Mouse (Mus musculus) heart, adult 9 months (tissue): Measurements from ENCODE around the gene Ccdc113.
"Not testable (repeated sequence)": the region's sequence is repeated elsewhere in the genome, so short reads cannot be mapped to it uniquely, and the experiment has no call there.

Experiments
- DNase-seq, 2 experiments: peaks; one replicate each; pipeline ENCODE4 v3.0.0; 2022; ENCODE audit warnings: low spot score in 2 of 2

Gene Ccdc113

GRCm38 (mm10) chr8:95602168-95602567 lies 68.3 kb downstream of the Ccdc113 start:
- DNase-seq: no peak

GRCm38 (mm10) chr8:95606509-95606908 lies 72.6 kb downstream of the Ccdc113 start:
- DNase-seq: not testable (repeated sequence)

GRCm38 (mm10) chr8:95607210-95607609 lies 73.3 kb downstream of the Ccdc113 start:
- DNase-seq: no peak
